Mouse (Mus musculus): ENCODE measurements around the gene Erc2. TPM values are rescaled to one million over a fixed set of nuclear protein-coding genes. Genes with fewer than 3 reads are reported as not detected.

Gene Erc2
- polyA plus RNA-seq, 1 experiment from 2014 or later = 3.1 TPM

GRCm38 (mm10) chr14:28409796-28410347, 787.6 kb downstream of the Erc2 start:
- Histone ChIP-seq H3K4me2 (replicated peaks; ENCODE audit: low read depth) (no peak overlapping the region), H3K27me3 (replicated peaks; ENCODE audit: control insufficient read depth, insufficient read depth, low read length) (no peaks in the 10 kb centered on the region), H3K9me3 (ENCODE audit: control insufficient read depth) (no peaks in the 10 kb centered on the region), H3K4me3 (ENCODE audit: low read depth, low read length) (no peak overlapping the region), H3K4me1 (replicated peaks; ENCODE audit: control insufficient read depth, insufficient read depth, low read length) (peaks cover 3% of the 10 kb centered on the region; the same call in 1 of the 2 replicates), H3K27ac (ENCODE audit: low read depth, low read length) (no peak overlapping the region), H3K9ac (ENCODE audit: low read depth, low read length) (no peak overlapping the region), H3K36me3 (ENCODE audit: control insufficient read depth, insufficient read depth) (no peaks in the 10 kb centered on the region)
- no peak for TF ChIP-seq CTCF (IDR thresholded peaks at IDR 0.05; ENCODE audit: low read depth)
- ATAC-seq = no peak
- 79% methylated on average over 4 of the region's 4 CpGs for WGBS

DNA sequence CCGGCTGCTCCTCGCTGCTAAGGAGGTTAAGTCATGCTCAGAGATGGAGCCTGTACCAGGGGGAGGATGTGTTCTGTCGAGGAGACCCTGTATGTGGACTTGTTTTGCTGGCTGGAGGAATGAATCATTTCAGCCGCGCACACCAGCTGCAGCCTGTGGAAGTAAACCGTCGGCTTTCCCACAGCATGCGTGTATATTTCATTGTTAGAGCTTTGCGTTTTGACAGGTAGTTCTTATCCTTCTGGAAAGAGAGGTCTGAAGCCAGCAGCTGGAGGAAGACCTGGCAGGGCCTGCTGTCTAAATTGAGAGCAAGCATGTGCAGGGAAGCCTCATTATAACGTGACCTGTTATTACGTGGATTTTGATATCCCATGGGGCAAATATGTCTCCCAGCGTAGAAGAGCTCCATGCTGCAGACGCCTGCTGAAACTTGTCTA, 788.6 kb downstream of the Erc2 start:
- ATAC-seq = no peak
- H3K27ac ChIP-seq (ENCODE audit: low read depth, low read length) = no peak overlapping the region
- no peaks in the 10 kb centered on the region for H3K27me3 ChIP-seq (replicated peaks; ENCODE audit: control insufficient read depth, insufficient read depth, low read length)
- no peaks in the 10 kb centered on the region for H3K9me3 ChIP-seq (ENCODE audit: control insufficient read depth)
- peaks cover under 1% of the 10 kb centered on the region; the same call in 1 of the 2 replicates for H3K4me1 ChIP-seq (replicated peaks; ENCODE audit: control insufficient read depth, insufficient read depth, low read length)
- no peak overlapping the region for H3K4me2 ChIP-seq (replicated peaks; ENCODE audit: low read depth)
- TF ChIP-seq CTCF (IDR thresholded peaks at IDR 0.05; ENCODE audit: low read depth) = no peak
- H3K4me3 ChIP-seq (ENCODE audit: low read depth, low read length) = no peak overlapping the region
- no peaks in the 10 kb centered on the region for H3K36me3 ChIP-seq (ENCODE audit: control insufficient read depth, insufficient read depth)
- WGBS = 57% methylated on average over 13 of the region's 13 CpGs
- H3K9ac ChIP-seq (ENCODE audit: low read depth, low read length) = no peak overlapping the region

DNA sequence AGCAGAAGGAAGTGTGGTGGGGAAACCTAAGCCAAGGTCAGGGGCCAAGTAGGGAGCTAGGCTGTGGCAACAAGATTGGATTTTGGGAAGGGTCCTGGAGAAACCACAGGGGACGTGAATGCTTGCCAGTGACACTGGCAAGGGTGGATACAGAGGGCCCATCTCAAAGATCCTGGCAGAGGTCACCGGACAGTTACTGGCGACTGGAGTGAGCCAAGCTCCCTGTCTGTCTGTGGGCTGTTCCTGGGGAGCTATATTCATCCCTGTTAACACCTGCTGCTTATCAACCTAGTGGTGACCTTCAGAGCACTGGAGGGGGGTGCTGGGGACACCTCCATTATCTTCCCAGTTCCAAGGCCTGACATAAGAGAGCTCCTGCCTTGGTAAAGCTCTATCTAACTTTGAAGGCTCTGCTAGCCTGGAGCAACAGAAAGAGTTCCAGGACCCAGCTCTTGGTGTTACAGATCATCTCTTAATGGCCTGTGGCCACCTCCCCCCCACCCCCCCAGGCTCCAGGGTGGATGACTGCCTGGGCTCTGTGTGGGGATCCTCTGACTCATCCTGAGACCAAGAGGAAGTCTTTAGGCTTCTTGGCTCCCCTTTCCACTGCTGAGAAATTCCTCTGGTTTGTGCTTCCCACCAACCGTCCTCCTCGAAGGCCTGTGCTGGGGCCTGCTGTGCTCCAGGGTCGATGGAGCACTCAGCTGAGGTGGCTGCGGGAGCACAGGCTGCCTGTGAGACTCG, 790.2 kb downstream of the Erc2 start:
- Histone ChIP-seq H3K27ac (ENCODE audit: low read depth, low read length) (no peak overlapping the region), H3K9me3 (ENCODE audit: control insufficient read depth) (no peaks in the 10 kb centered on the region), H3K4me2 (replicated peaks; ENCODE audit: low read depth) (no peak overlapping the region), H3K4me1 (replicated peaks; ENCODE audit: control insufficient read depth, insufficient read depth, low read length) (no peaks in the 10 kb centered on the region), H3K9ac (ENCODE audit: low read depth, low read length) (no peak overlapping the region), H3K36me3 (ENCODE audit: control insufficient read depth, insufficient read depth) (no peaks in the 10 kb centered on the region), H3K27me3 (replicated peaks; ENCODE audit: control insufficient read depth, insufficient read depth, low read length) (no peaks in the 10 kb centered on the region), H3K4me3 (ENCODE audit: low read depth, low read length) (no peak overlapping the region)
- TF ChIP-seq CTCF (IDR thresholded peaks at IDR 0.05; ENCODE audit: low read depth) = no peak
- WGBS = 72% methylated on average over 8 of the region's 8 CpGs
- no peak for ATAC-seq

- no peak overlapping the region for H3K27ac ChIP-seq (ENCODE audit: low read depth, low read length)
- H3K4me3 ChIP-seq (ENCODE audit: low read depth, low read length) = no peak overlapping the region
- no peaks in the 10 kb centered on the region for H3K9me3 ChIP-seq (ENCODE audit: control insufficient read depth)
- H3K4me1 ChIP-seq (replicated peaks; ENCODE audit: control insufficient read depth, insufficient read depth, low read length) = 0 out of 2 replicates have a peak, but pooled peaks cover 3% of the 10 kb centered on the region
- H3K27me3 ChIP-seq (replicated peaks; ENCODE audit: control insufficient read depth, insufficient read depth, low read length) = no peaks in the 10 kb centered on the region
- no peak for ATAC-seq
- no peaks in the 10 kb centered on the region for H3K36me3 ChIP-seq (ENCODE audit: control insufficient read depth, insufficient read depth)
- WGBS = 86% methylated on average over 7 of the region's 7 CpGs
- H3K9ac ChIP-seq (ENCODE audit: low read depth, low read length) = no peak overlapping the region
- no peak overlapping the region for H3K4me2 ChIP-seq (replicated peaks; ENCODE audit: low read depth)
- TF ChIP-seq CTCF (IDR thresholded peaks at IDR 0.05; ENCODE audit: low read depth) = no peak
Observed at GRCm38 (mm10) chr14:28413516-28413915, 791.3 kb downstream of the Erc2 start.

DNA sequence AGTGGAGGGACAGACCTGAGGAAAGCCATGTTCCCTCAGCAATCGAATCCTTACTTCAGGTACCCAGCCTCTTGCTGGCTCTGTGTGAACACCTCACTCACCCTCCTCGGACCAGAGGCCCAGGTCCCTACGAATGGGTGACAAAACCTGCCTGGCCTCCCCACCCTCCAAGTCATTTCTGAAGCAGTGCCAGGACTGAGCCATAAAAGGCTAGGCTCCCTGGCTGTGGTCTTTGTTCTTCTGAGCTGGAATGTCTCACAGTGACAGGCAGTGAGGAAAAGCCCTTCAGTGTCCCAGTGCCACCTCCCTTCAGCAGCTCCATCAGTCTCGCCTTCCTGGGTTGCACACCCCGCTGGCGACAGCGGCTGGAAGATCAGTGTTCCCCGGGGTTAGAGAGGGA, 794.8 kb downstream of the Erc2 start:
- WGBS = 13% methylated on average over 8 of the region's 8 CpGs
- H3K9me3 ChIP-seq (ENCODE audit: control insufficient read depth) = no peaks in the 10 kb centered on the region
- H3K9ac ChIP-seq (ENCODE audit: low read depth, low read length) = no peak overlapping the region
- 0 out of 2 replicates have a peak, but pooled peaks cover 3% of the 10 kb centered on the region for H3K4me1 ChIP-seq (replicated peaks; ENCODE audit: control insufficient read depth, insufficient read depth, low read length)
- 0 out of 2 replicates have a peak, but pooled peaks have one; percentile 33 for ATAC-seq
- H3K36me3 ChIP-seq (ENCODE audit: control insufficient read depth, insufficient read depth) = no peaks in the 10 kb centered on the region
- H3K27me3 ChIP-seq (replicated peaks; ENCODE audit: control insufficient read depth, insufficient read depth, low read length) = no peaks in the 10 kb centered on the region
- H3K4me2 ChIP-seq (replicated peaks; ENCODE audit: low read depth) = no peak overlapping the region; the same call in 1 of the 2 replicates
- H3K27ac ChIP-seq (ENCODE audit: low read depth, low read length) = no peak overlapping the region
- no peak overlapping the region for H3K4me3 ChIP-seq (ENCODE audit: low read depth, low read length)
- TF ChIP-seq CTCF (IDR thresholded peaks at IDR 0.05; ENCODE audit: low read depth) = no peak

GRCm38 (mm10) chr14:28418497-28418896, 796.3 kb downstream of the Erc2 start:
- no peak overlapping the region for H3K4me2 ChIP-seq (replicated peaks; ENCODE audit: low read depth)
- no peak for ATAC-seq
- no peaks in the 10 kb centered on the region for H3K36me3 ChIP-seq (ENCODE audit: control insufficient read depth, insufficient read depth)
- no peaks in the 10 kb centered on the region for H3K27me3 ChIP-seq (replicated peaks; ENCODE audit: control insufficient read depth, insufficient read depth, low read length)
- TF ChIP-seq CTCF (IDR thresholded peaks at IDR 0.05; ENCODE audit: low read depth) = no peak
- no peak overlapping the region for H3K9ac ChIP-seq (ENCODE audit: low read depth, low read length)
- no peak overlapping the region for H3K27ac ChIP-seq (ENCODE audit: low read depth, low read length)
- no peak overlapping the region for H3K4me3 ChIP-seq (ENCODE audit: low read depth, low read length)
- WGBS = 68% methylated on average over 4 of the region's 4 CpGs
- 0 out of 2 replicates have a peak, but pooled peaks cover 3% of the 10 kb centered on the region for H3K4me1 ChIP-seq (replicated peaks; ENCODE audit: control insufficient read depth, insufficient read depth, low read length)
- H3K9me3 ChIP-seq (ENCODE audit: control insufficient read depth) = no peaks in the 10 kb centered on the region
